Mouse (Mus musculus): ENCODE data around the gene Tiam2. TPM values are rescaled to one million over a fixed set of nuclear protein-coding genes. Genes with fewer than 3 reads are reported as not detected.

Gene Tiam2
- total and polyA plus RNA-seq, 3 experiments = 5.9 to 9.5 (median 9.4) TPM

GRCm38 (mm10) chr17:3558356-3558870 is 232.0 kb downstream of the Tiam2 start:
- Histone ChIP-seq H3K9ac (ENCODE audit: insufficient read depth, low read depth) (peak overlapping the region; percentile 74), H3K4me3 (replicated peaks in 1 of 3; ENCODE audit: low read depth in 2 of 3, low read length in 2 of 3, poor library complexity in 1 of 3) (peak overlapping the region; percentile 45 to 79 (median 68)), H3K4me2 (ENCODE audit: insufficient read depth, low read depth, poor library complexity, severe bottlenecking) (peak overlapping the region; percentile 57; the same call in 1 of the 2 replicates), H3K9me3 (replicated peaks; ENCODE audit: low read length) (no peaks in the 10 kb centered on the region), H3K27ac (ENCODE audit: insufficient read depth, low read depth) (no peak overlapping the region), H3K36me3 (replicated peaks in 1 of 2; ENCODE audit: control insufficient read depth in 1 of 2, insufficient read depth in 1 of 2, low read length in 1 of 2) (peaks cover 0 to 14% of the 10 kb centered on the region in 2 experiments), H3K79me2 (replicated peaks; ENCODE audit: control insufficient read depth, extremely low read depth, insufficient read depth, poor library complexity, severe bottlenecking) (0 out of 2 replicates have a peak, but pooled peaks cover 2% of the 10 kb centered on the region), H3K27me3 (replicated peaks) (no peaks in the 10 kb centered on the region), H3K4me1 (ENCODE audit: control insufficient read depth in 1 of 2, insufficient read depth in 2 of 2) (peaks cover 3 to 16% of the 10 kb centered on the region in 2 experiments; a peak in 2 of 4 replicates)
- dilution Hi-C loops (cut with MboI; ENCODE audit: extremely low pct_ligation_motif_present, extremely low pct_unique_long_range_greater_than_20kb, low sequenced_read_pairs) (no loop called here), in situ Hi-C loops (cut with MboI; ENCODE audit: low pct_ligation_motif_present, low pct_unique_long_range_greater_than_20kb, low sequenced_read_pairs) (no loop called here)
- DNase-seq (ENCODE audit: extremely low read depth) = no peak
- TF ChIP-seq ZC3H11A (IDR thresholded peaks at IDR 0.05; ENCODE audit: low read depth, low read length) (no peak), POLR2A (IDR thresholded peaks at IDR 0.05; ENCODE audit: low read depth, low read length) (no peak), ZKSCAN1 (IDR thresholded peaks at IDR 0.05; ENCODE audit: borderline replicate concordance, low read depth, low read length) (no peak), HCFC1 (IDR thresholded peaks at IDR 0.05; ENCODE audit: low read depth, low read length) (no peak), JUND (conservative IDR thresholded peaks at IDR 0.05; ENCODE audit: low read depth, low read length) (no peak), ZMIZ1 (IDR thresholded peaks at IDR 0.05; ENCODE audit: low read depth, low read length) (no peak), BHLHE40 (IDR thresholded peaks at IDR 0.05; ENCODE audit: low read depth, low read length) (no peak), E2F4 (IDR thresholded peaks at IDR 0.05; ENCODE audit: insufficient replicate concordance, low read depth, low read length) (no peak), NRF1 (IDR thresholded peaks at IDR 0.05; ENCODE audit: low read depth, low read length) (no peak), MYC (IDR thresholded peaks at IDR 0.05; ENCODE audit: low read depth, low read length) (no peak), CTCF (conservative IDR thresholded peaks at IDR 0.05 in 1 of 2, IDR thresholded peaks at IDR 0.05 in 1 of 2; ENCODE audit: low read depth in 2 of 2, low read length in 2 of 2) (no peak), NELFE (IDR thresholded peaks at IDR 0.05; ENCODE audit: low read depth, low read length) (no peak), SMC3 (IDR thresholded peaks at IDR 0.05; ENCODE audit: low read depth, low read length) (no peak), USF2 (conservative IDR thresholded peaks at IDR 0.05; ENCODE audit: low read depth, low read length) (no peak), UBTF (IDR thresholded peaks at IDR 0.05; ENCODE audit: low read depth, low read length) (no peak), MEF2A (IDR thresholded peaks at IDR 0.05; ENCODE audit: borderline replicate concordance, low read depth, low read length) (no peak)

DNA sequence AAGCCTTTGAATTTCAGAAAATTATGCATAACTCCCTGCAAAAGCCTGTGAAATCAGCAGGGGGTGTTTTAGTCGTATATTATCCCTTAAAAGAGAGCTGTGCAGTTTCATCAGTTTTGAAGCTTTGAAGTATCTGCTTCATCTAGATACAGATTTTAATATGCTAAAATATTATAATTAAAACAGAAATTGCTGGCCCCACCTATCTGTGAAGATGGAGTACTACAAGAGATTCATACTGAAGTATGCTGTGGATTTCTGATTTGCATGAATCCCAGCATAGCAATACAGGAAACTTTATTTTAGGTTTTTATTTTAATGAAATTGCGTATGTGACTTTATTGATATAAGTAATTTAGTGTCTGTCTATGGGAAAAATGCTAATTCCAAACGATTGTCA is 234.2 kb downstream of the Tiam2 start:
- Histone ChIP-seq H3K9me3 (replicated peaks; ENCODE audit: low read length) (no peaks in the 10 kb centered on the region), H3K9ac (ENCODE audit: insufficient read depth, low read depth) (no peak overlapping the region), H3K4me3 (replicated peaks in 1 of 3; ENCODE audit: low read depth in 2 of 3, low read length in 2 of 3, poor library complexity in 1 of 3) (no peak overlapping the region), H3K36me3 (replicated peaks in 1 of 2; ENCODE audit: control insufficient read depth in 1 of 2, insufficient read depth in 1 of 2, low read length in 1 of 2) (no peaks in the 10 kb centered on the region), H3K27me3 (replicated peaks) (no peaks in the 10 kb centered on the region), H3K4me1 (ENCODE audit: control insufficient read depth in 1 of 2, insufficient read depth in 2 of 2) (peaks cover 3 to 16% of the 10 kb centered on the region in 2 experiments; a peak in 2 of 4 replicates), H3K27ac (ENCODE audit: insufficient read depth, low read depth) (no peak overlapping the region), H3K79me2 (replicated peaks; ENCODE audit: control insufficient read depth, extremely low read depth, insufficient read depth, poor library complexity, severe bottlenecking) (0 out of 2 replicates have a peak, but pooled peaks cover 2% of the 10 kb centered on the region), H3K4me2 (ENCODE audit: insufficient read depth, low read depth, poor library complexity, severe bottlenecking) (no peak overlapping the region)
- dilution Hi-C loops (cut with MboI; ENCODE audit: extremely low pct_ligation_motif_present, extremely low pct_unique_long_range_greater_than_20kb, low sequenced_read_pairs) (no loop called here), in situ Hi-C loops (cut with MboI; ENCODE audit: low pct_ligation_motif_present, low pct_unique_long_range_greater_than_20kb, low sequenced_read_pairs) (no loop called here)
- DNase-seq (ENCODE audit: extremely low read depth) = no peak
- peak in 1 of 2 experiments; percentile 40; a peak in 2 of 4 replicates for TF ChIP-seq CTCF (conservative IDR thresholded peaks at IDR 0.05 in 1 of 2, IDR thresholded peaks at IDR 0.05 in 1 of 2; ENCODE audit: low read depth in 2 of 2, low read length in 2 of 2)
- TF ChIP-seq TCF12 (IDR thresholded peaks at IDR 0.05; ENCODE audit: low read depth, low read length) = no peak
